Comparison of ENCODE assay signal across 10 mouse cellular contexts in the genomic region with DNA sequence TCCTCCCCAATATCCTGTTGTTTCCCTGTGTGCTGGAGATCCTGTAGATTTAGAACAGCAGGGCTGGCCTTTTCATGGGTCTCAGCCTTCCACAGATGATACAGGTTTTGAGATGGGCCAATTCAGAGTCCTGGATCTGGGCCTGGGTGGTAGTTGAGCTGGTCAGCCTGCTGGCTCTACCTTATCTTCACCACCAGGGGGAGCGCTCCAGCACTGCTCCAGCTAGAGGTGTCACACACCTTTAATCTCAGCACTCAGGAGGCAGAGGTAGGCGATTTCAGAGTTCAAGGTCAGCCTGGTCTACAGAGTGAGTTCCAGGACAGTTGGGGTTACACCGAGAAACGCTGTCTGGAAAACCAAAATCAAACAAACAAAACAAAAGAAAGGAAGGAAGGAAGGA.
DNase-seq lines count a peak whose midpoint lies in the region; ATAC-seq lines count a peak whose summit lies in the region.
"Had no signal": no experiment of that assay in that cellular context is flagged by ENCODE, and none has a peak within 500 bp of the region (broad histone marks: within the 10 kb centered on the region; RNA-seq: fewer than 3 reads in every experiment).

No protein-coding gene starts in this region.

- H3K4me3 ChIP-seq in kidney, embryonic 15.5 days (replicated peaks) = no peak overlapping the region
- H3K4me3 ChIP-seq: embryonic facial prominence, embryonic 15.5 days; limb, embryonic 15.5 days had no signal

- H3K4me2 ChIP-seq in kidney, embryonic 15.5 days = no peak overlapping the region
- H3K4me2 ChIP-seq: embryonic facial prominence, embryonic 15.5 days; limb, embryonic 15.5 days had no signal

- no peak for ATAC-seq in kidney, embryonic 15.5 days (replicated peaks; ENCODE audit: low FRiP score)
- 0 out of 2 replicates have a peak, but pooled peaks have one; percentile 54 for ATAC-seq in erythroblast, adult 5-6 weeks (replicated peaks; ENCODE audit: low FRiP score, poor library complexity, severe bottlenecking)

- no peak overlapping the region for H3K9ac ChIP-seq in kidney, embryonic 15.5 days
- H3K9ac ChIP-seq: embryonic facial prominence, embryonic 15.5 days; limb, embryonic 15.5 days had no signal

- peak; percentile 64 for DNase-seq in kidney, adult 18-20 months
- peak; percentile 43 to 58 for DNase-seq in CD8-positive naive resting alpha-beta T cell, adult 2 months (ENCODE audit: low read depth in 2 of 2, low spot score in 2 of 2)
- peak; percentile 80 for DNase-seq in adrenal gland, postnatal 14 days
- peak; percentile 69 to 77 for DNase-seq in kidney, postnatal 4 days
- peak; percentile 17 to 42 for DNase-seq in natural killer cell, adult 2 months (ENCODE audit: low spot score in 2 of 2)
- DNase-seq in thymus, postnatal 14 days = peak; percentile 79

- H3K27ac ChIP-seq in kidney, embryonic 15.5 days = no peak overlapping the region
- H3K27ac ChIP-seq: embryonic facial prominence, embryonic 15.5 days; limb, embryonic 15.5 days had no signal

- no peaks in the 10 kb centered on the region for H3K27me3 ChIP-seq in kidney, embryonic 15.5 days
- H3K27me3 ChIP-seq: embryonic facial prominence, embryonic 15.5 days; limb, embryonic 15.5 days had no signal

- H3K36me3 ChIP-seq in kidney, embryonic 15.5 days = 0 out of 2 replicates have a peak, but pooled peaks cover 2% of the 10 kb centered on the region

- no peaks in the 10 kb centered on the region for H3K9me3 ChIP-seq in kidney, embryonic 15.5 days (replicated peaks)
- H3K9me3 ChIP-seq: embryonic facial prominence, embryonic 15.5 days; limb, embryonic 15.5 days had no signal

- whole genome bisulfite sequencing in kidney, embryonic 15.5 days = 58% methylated on average over 4 of the region's 4 CpGs

- H3K4me1 ChIP-seq in kidney, embryonic 15.5 days = peaks cover 10% of the 10 kb centered on the region
- H3K4me1 ChIP-seq: embryonic facial prominence, embryonic 15.5 days had no signal

Comparison
In these comparisons a context has a peak if more than half of its experiments do, and no peak if none do; other contexts are left out.
1. DNase-seq: peak in every context shown above with its lines; median percentile 80 in adrenal gland, postnatal 14 days; 79 in thymus, postnatal 14 days; 73 in kidney, postnatal 4 days; 64 in kidney, adult 18-20 months; 50 in CD8-positive naive resting alpha-beta T cell, adult 2 months; 30 in natural killer cell, adult 2 months.